Mouse (Mus musculus): ENCODE measurements around the gene Pef1. TPM values are rescaled to one million over a fixed set of nuclear protein-coding genes. Genes with fewer than 3 reads are reported as not detected.

Gene Pef1
- total RNA-seq, 2 experiments from 2014 or later, result 71.9 to 72.0 TPM

DNA sequence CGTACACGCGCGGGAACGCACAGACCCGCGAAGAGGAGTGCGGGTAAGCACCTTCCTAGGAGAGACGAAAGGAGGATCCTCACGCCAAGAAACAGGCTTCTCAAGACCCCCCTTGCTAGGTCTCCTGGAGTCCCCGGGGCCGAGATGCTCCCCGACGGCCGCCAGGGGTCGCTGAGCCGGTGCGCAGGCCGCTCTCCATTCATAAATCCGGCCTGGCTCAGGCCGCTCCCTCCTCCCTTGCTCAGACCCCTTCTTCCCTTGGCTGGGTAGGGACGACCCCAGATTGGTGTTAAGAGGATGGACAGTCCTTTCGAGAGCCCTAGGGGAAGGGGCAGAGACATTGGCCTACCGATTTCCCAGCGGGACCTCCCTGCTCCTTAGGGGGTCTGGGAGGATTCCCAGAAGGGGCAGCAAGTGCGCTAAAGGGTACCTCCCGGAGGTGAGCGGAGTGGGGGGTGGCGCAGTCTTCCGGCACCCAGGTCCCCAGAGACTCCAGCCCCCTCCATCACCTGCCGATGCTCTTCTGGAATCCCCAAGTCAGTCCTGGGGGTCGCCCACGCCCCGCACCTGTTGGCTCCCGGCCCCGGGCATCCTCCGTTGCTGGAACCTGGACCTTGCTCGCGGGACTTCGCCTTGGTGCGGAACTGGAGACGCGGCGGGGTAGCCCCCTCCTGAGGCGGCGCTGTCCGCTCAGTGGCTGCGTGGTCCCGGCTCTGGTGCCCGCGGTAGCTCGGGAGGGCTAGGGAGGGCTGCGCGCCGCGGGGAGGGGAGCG lies 36.3 kb downstream of the Pef1 start:
- peak; percentile 28 to 67 for DNase-seq (ENCODE audit: low spot score in 2 of 2)

DNA sequence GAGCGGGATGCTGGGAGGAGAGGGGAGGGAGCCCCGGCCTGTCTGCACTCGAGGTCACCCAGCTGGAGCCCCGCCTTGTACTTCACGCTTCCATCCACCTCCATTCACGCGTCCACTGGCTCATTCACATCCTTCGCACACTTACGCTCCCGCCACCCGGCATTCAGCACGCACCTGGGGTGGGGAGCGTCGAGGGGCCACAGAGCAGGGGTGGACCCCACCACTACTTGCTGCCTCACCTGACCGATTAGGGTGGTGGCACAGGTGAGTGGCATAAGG lies 36.8 kb downstream of the Pef1 start, which contains the start of gene Hcrtr1:
Gene Hcrtr1, minus strand, starts transcription at position 146 of the 279 bp plus-strand sequence.
- DNase-seq (ENCODE audit: low spot score in 2 of 2), result no peak

DNA sequence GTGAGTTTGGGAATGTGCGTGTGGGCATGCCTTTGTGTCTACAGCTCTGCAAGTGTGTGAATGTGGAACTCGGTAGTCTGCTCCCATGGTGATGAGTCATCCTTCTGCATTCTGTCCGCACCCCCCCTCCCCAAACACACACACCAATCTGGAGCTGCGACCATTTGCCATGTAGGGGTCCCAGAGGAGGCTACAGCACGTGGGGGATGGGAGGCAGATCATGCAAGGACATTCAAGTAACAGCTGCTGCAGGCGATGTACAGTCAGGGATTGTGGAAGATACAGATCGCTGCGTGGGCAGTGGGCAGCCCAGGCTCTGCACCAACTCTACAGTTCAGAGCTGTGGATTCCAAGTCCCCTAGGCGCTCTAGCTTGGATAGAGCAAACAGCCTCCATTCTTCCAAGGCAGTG lies 38.6 kb downstream of the Pef1 start:
- DNase-seq (ENCODE audit: low spot score in 2 of 2), result peak; percentile 44 to 66

- DNase-seq (ENCODE audit: low spot score in 2 of 2), result no peak
These were observed 39.4 kb downstream of the Pef1 start for GRCm38 (mm10) chr4:130141786-130142185.

GRCm38 (mm10) chr4:130148405-130148804 lies 46.0 kb downstream of the Pef1 start:
- no peak for DNase-seq (ENCODE audit: low spot score in 2 of 2)

DNA sequence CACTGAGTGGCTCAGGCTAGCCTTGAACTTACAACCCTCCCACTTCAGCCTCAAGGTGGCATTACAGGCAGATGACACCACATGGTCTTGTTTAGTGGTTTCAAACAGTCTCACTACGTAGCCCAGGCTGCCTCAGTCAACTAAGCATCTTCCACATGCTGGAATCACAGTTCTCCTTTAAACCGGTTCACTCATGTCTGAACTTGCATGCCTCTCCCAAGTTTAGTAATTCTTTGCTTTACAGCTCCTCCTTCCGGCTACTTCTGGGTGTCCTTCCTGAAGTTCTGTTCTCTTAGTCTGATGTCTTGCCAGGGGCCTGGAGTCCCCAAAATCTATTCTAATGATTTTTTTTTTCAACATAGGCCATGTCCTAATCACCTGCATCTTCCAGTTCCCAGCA lies 51.9 kb downstream of the Pef1 start:
- no peak for DNase-seq (ENCODE audit: low spot score in 2 of 2)

DNA sequence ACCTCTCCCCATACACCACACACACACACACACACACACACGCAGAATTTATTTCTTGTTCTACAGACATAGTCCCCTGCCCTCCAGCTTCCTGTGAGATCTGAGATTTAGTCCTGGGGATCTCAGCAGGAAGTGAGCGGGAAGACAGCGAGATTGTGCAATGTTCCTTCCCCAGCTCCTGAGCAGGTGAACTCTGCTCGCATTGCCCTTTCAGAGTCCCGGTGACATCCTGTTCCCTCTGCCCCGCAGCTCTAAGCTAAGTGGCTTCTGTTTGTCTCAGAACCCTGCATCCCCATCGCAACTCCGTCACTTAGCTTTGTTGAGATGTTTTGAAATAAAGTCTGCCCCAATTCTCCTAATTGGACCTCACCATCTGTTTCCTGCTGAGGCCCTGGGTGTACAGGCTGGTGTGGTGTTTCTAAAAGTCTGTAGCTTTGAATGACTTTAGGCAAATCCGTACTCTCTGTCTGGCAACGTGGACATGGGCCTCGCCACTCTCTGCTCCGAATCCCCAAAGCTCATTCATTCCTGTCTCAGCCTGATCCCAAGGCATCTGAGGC lies 54.5 kb downstream of the Pef1 start:
- no peak for DNase-seq (ENCODE audit: low spot score in 2 of 2)

DNA sequence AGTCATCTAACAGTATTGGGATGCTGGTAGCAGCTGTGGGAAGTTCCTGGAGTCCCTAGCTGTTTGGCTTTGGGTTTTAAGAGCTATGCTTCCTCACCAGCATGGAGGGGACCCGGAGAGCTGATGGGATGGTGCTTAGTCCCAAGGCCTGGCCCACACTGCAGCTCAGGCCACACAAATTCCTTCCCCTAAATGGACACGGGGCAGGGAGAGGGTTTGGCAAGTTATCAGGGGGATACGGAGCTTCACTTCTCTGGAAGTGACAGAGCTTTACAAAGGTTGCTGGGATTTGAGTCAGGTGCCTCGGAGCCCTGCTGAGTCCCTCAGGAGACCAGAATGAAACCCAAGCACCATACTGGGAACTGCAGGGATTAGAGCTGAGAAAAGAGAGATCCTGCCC lies 59.0 kb downstream of the Pef1 start:
- DNase-seq (ENCODE audit: low spot score in 2 of 2), result no peak

GRCm38 (mm10) chr4:130163391-130163861 lies 61.1 kb downstream of the Pef1 start:
- DNase-seq (ENCODE audit: low spot score in 2 of 2), result no peak

- no peak for DNase-seq (ENCODE audit: low spot score in 2 of 2)
These were observed 61.8 kb downstream of the Pef1 start for GRCm38 (mm10) chr4:130164121-130164520.

- no peak for DNase-seq (ENCODE audit: low spot score in 2 of 2)
These were observed 63.7 kb downstream of the Pef1 start for GRCm38 (mm10) chr4:130166061-130166460.

- no peak for DNase-seq (ENCODE audit: low spot score in 2 of 2)
These were observed 64.2 kb downstream of the Pef1 start for GRCm38 (mm10) chr4:130166592-130166991.

- no peak for DNase-seq (ENCODE audit: low spot score in 2 of 2)
These were observed 65.0 kb downstream of the Pef1 start for GRCm38 (mm10) chr4:130167321-130167720.

GRCm38 (mm10) chr4:130167814-130168213 lies 65.5 kb downstream of the Pef1 start:
- DNase-seq (ENCODE audit: low spot score in 2 of 2), result no peak

DNA sequence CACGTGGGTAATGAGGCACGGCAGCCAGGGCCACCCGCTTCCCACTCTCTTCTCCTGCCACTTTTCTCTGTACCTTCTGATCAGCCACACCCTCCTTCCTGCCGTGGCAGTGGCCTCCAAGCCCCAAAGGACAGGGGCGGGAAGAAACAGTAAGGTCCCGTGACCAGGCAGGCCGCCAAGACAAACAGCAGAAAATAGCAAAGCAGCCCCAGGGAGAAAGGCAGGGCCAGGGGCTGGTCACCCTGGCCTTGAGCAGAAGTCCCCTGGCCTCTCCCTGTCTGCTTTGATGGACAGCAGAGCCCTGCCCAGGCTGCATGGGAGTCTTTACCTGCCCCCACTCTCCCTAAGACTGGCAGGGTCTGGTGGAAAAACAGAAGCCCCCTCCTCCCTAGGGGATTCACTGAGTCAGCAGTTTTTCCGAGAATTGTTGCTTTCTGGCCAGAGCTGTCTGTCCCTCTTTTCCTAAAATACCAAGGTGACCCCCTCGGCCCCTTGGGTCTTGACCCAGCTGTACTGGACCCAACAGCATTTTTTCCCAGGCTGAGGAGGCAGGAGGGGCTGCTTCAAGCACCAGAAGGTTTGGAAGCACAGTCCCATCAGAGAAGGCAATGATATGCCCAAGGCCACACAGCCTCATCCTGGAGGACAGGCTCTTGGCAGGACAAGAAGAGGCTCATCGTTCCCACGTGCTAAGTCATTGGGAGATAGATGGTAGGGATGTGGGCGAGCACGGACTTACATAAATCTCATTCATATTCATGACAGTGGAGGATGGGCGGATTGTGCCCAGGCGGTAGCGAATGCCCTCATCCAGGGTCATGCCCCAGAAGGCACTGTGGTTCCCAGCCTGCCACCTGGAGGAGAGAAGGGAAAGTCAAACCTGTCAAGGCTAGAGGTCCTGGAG lies 66.2 kb downstream of the Pef1 start:
- DNase-seq (ENCODE audit: low spot score in 2 of 2), result no peak

DNA sequence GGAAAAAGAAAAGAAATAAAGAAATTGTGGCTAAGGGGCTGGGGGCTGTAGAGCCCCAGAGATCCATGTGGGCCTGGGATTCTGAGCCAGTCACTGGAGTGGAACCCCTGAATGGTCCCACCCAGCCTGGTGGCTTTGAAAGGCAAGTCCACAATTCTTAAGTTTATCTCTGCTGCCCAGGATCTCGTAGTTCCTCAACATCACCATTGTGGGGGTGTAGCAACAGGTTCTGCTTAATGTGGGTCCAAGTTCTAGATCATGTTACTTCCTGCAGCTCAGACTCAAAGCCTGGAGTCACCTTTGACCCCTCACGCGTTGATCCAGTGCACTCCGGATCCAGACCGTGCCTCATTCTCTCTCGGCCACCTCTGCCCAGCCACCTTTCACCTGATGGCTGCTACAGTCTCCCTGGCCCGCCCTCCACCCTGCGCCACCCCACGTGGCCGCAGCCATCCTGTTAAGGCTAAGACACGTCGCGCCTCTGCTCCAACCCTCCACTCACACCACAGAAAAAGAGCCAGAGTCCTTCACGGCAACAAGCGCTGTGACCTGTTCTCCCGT lies 67.1 kb downstream of the Pef1 start:
- no peak for DNase-seq (ENCODE audit: low spot score in 2 of 2)

- no peak for DNase-seq (ENCODE audit: low spot score in 2 of 2)
These were observed 68.0 kb downstream of the Pef1 start for GRCm38 (mm10) chr4:130170362-130170761.

DNA sequence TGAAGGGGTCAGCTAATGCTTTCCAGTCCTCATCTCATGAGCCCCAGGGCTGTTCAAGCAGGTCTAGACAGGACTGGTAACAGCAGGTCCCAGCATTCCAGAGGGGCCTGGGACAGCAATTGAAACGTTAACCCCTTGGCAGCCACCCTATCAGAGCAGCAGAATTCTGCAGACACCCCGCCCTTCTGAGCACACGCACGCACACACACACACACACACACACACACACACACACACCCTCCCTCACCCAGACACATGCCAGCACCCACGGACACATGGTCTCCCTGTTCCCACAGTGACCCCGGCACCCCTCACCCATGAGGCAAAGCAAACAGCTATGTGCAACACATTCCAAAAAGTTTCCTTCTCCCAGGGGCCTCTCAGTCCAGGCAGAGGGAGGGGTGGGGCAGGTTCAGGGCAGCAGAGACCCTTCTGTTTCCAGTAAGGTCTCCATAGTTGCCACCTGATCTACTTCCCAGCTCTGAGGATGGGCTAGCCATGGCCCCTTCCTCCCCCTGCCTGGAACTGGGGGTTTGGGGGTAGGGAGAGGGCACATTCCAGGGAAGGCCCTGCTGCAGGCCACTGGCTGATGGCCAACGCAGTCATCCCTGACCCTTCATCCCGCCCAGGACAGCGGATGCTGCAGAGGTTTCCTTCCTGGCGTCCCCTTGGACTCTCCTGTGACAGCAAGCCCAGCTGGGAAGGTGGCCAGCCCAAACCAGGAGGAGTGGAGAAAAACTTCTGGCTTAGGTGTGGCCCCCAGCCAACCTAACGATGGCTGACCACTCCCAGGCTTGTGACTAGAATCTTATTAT lies 69.8 kb downstream of the Pef1 start:
- DNase-seq (ENCODE audit: low spot score in 2 of 2), result no peak

DNA sequence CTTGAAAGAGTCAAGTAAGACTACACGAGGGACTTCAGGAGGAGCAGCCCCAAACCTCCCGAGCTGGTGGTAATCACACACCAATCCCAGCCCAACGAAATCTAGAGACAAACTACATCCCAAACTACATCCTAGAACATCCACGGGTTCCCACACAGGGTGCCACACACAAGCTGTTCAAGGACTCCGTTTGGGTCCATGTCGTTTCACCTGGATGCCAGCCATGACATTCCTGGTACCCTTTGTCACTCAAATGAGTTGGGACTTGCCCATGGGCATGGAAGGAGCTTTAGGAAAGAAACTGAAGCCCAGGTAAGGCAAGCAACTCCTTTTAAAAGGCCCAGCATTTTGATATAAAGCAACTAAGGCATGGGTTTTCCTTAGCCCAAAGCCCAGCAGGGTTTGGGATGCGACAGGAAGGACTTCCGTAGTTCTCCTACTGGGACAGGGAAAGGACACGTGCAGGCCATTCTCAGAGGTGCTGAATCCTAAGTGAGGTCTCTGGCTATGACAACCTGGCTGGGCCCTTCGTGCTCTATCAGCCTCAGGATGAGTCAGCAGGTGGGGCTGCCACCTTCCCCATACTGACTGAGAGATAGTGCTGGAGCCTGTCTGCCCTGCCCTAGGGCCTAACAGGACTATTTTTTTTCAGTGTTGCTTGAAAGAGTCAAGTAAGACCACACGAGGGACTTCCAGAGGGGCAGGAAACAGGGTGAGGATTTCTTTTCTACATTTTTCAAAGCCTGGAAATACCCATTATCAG lies 70.9 kb downstream of the Pef1 start:
- no peak for DNase-seq (ENCODE audit: low spot score in 2 of 2)

GRCm38 (mm10) chr4:130173911-130174311 lies 71.6 kb downstream of the Pef1 start:
- DNase-seq (ENCODE audit: low spot score in 2 of 2), result no peak

Data from layer of hippocampus, adult 18-20 months (tissue).